Mouse (Mus musculus): Measurements from ENCODE around the gene Ubl3. TPM values are rescaled to one million over a fixed set of nuclear protein-coding genes. Genes with fewer than 3 reads are reported as not detected.

Ubl3 gene
- polyA plus RNA-seq, 1 experiment, result 19.1 TPM

- H3ac ChIP-seq (ENCODE audit: control insufficient read depth, insufficient read length, low read depth), result no peak overlapping the region
Observed at GRCm38 (mm10) chr5:148553723-148554122, 1.1 kb upstream of the Ubl3 start.

GRCm38 (mm10) chr5:148551764-148552136 lies 839 bp downstream of the Ubl3 start:
- Histone ChIP-seq H3ac (ENCODE audit: control insufficient read depth, insufficient read length, low read depth) (peak overlapping the region; percentile 16), H3K27me3 (ENCODE audit: control insufficient read depth, insufficient read depth, insufficient read length) (no peaks in the 10 kb centered on the region), H3K36me3 (ENCODE audit: control insufficient read depth, insufficient read depth) (no peaks in the 10 kb centered on the region), H3K79me2 (ENCODE audit: control insufficient read depth, insufficient read depth) (peaks cover 51% of the 10 kb centered on the region), H3K79me3 (ENCODE audit: low read depth) (peaks cover 45% of the 10 kb centered on the region), H3K4me3 (ENCODE audit: insufficient read depth, poor library complexity, severe bottlenecking) (peak overlapping the region; percentile 76)
- TF ChIP-seq FOSL1 (IDR thresholded peaks at IDR 0.05; ENCODE audit: insufficient read depth, low read length, poor library complexity, severe bottlenecking) (no peak), MYOD1 (IDR thresholded peaks at IDR 0.05; ENCODE audit: control insufficient read depth, insufficient read length, low read depth) (no peak), MYOG (IDR thresholded peaks at IDR 0.05; ENCODE audit: control insufficient read depth, extremely low read depth, insufficient read length) (no peak), MAX (IDR thresholded peaks at IDR 0.05) (no peak), CEBPB (IDR thresholded peaks at IDR 0.05; ENCODE audit: low read depth) (no peak), CTCF (IDR thresholded peaks at IDR 0.05; ENCODE audit: control insufficient read depth, insufficient read depth, insufficient read length) (no peak), USF1 (IDR thresholded peaks at IDR 0.05; ENCODE audit: low read depth) (no peak)

More at GRCm38 (mm10) chr5:148553723-148554122, 1.1 kb upstream of the Ubl3 start:
- H3K27me3 ChIP-seq (ENCODE audit: control insufficient read depth, insufficient read depth, insufficient read length), result no peaks in the 10 kb centered on the region
- peaks cover 27% of the 10 kb centered on the region for H3K79me3 ChIP-seq (ENCODE audit: low read depth)
- H3K79me2 ChIP-seq (ENCODE audit: control insufficient read depth, insufficient read depth), result peaks cover 31% of the 10 kb centered on the region
- H3K36me3 ChIP-seq (ENCODE audit: control insufficient read depth, insufficient read depth), result no peaks in the 10 kb centered on the region
- TF ChIP-seq USF1 (IDR thresholded peaks at IDR 0.05; ENCODE audit: low read depth), result no peak
- no peak for TF ChIP-seq FOSL1 (IDR thresholded peaks at IDR 0.05; ENCODE audit: insufficient read depth, low read length, poor library complexity, severe bottlenecking)
- TF ChIP-seq MYOD1 (IDR thresholded peaks at IDR 0.05; ENCODE audit: control insufficient read depth, insufficient read length, low read depth), result no peak
- TF ChIP-seq CTCF (IDR thresholded peaks at IDR 0.05; ENCODE audit: control insufficient read depth, insufficient read depth, insufficient read length), result no peak
- TF ChIP-seq CEBPB (IDR thresholded peaks at IDR 0.05; ENCODE audit: low read depth), result no peak
- no peak overlapping the region for H3K4me3 ChIP-seq (ENCODE audit: insufficient read depth, poor library complexity, severe bottlenecking)

GRCm38 (mm10) chr5:148550821-148551763 lies 1.5 kb downstream of the Ubl3 start:
- Histone ChIP-seq H3K4me3 (ENCODE audit: insufficient read depth, poor library complexity, severe bottlenecking) (peak overlapping the region; percentile 76), H3K27me3 (ENCODE audit: control insufficient read depth, insufficient read depth, insufficient read length) (no peaks in the 10 kb centered on the region), H3ac (ENCODE audit: control insufficient read depth, insufficient read length, low read depth) (peak overlapping the region; percentile 65), H3K36me3 (ENCODE audit: control insufficient read depth, insufficient read depth) (no peaks in the 10 kb centered on the region), H3K79me2 (ENCODE audit: control insufficient read depth, insufficient read depth) (peaks cover 58% of the 10 kb centered on the region), H3K79me3 (ENCODE audit: low read depth) (peaks cover 50% of the 10 kb centered on the region)
- TF ChIP-seq FOSL1 (IDR thresholded peaks at IDR 0.05; ENCODE audit: insufficient read depth, low read length, poor library complexity, severe bottlenecking) (no peak), CEBPB (IDR thresholded peaks at IDR 0.05; ENCODE audit: low read depth) (no peak), MYOG (IDR thresholded peaks at IDR 0.05; ENCODE audit: control insufficient read depth, extremely low read depth, insufficient read length) (no peak), USF1 (IDR thresholded peaks at IDR 0.05; ENCODE audit: low read depth) (no peak), MYOD1 (IDR thresholded peaks at IDR 0.05; ENCODE audit: control insufficient read depth, insufficient read length, low read depth) (no peak), CTCF (IDR thresholded peaks at IDR 0.05; ENCODE audit: control insufficient read depth, insufficient read depth, insufficient read length) (no peak), MAX (IDR thresholded peaks at IDR 0.05) (no peak)

GRCm38 (mm10) chr5:148550393-148550792 lies 2.2 kb downstream of the Ubl3 start:
- TF ChIP-seq MYOD1 (IDR thresholded peaks at IDR 0.05; ENCODE audit: control insufficient read depth, insufficient read length, low read depth), result no peak
- no peak for TF ChIP-seq USF1 (IDR thresholded peaks at IDR 0.05; ENCODE audit: low read depth)
- TF ChIP-seq CEBPB (IDR thresholded peaks at IDR 0.05; ENCODE audit: low read depth), result no peak
- TF ChIP-seq MAX (IDR thresholded peaks at IDR 0.05), result no peak
- no peak for TF ChIP-seq MYOG (IDR thresholded peaks at IDR 0.05; ENCODE audit: control insufficient read depth, extremely low read depth, insufficient read length)
- TF ChIP-seq FOSL1 (IDR thresholded peaks at IDR 0.05; ENCODE audit: insufficient read depth, low read length, poor library complexity, severe bottlenecking), result no peak
- no peak for TF ChIP-seq CTCF (IDR thresholded peaks at IDR 0.05; ENCODE audit: control insufficient read depth, insufficient read depth, insufficient read length)
- peaks cover 65% of the 10 kb centered on the region for H3K79me2 ChIP-seq (ENCODE audit: control insufficient read depth, insufficient read depth)
- peak overlapping the region; percentile 76 for H3K4me3 ChIP-seq (ENCODE audit: insufficient read depth, poor library complexity, severe bottlenecking)
- H3K36me3 ChIP-seq (ENCODE audit: control insufficient read depth, insufficient read depth), result no peaks in the 10 kb centered on the region
- H3K27me3 ChIP-seq (ENCODE audit: control insufficient read depth, insufficient read depth, insufficient read length), result no peaks in the 10 kb centered on the region
- H3K79me3 ChIP-seq (ENCODE audit: low read depth), result peaks cover 56% of the 10 kb centered on the region
- peak overlapping the region; percentile 35 for H3ac ChIP-seq (ENCODE audit: control insufficient read depth, insufficient read length, low read depth)

- H3K79me2 ChIP-seq (ENCODE audit: control insufficient read depth, insufficient read depth), result peaks cover 76% of the 10 kb centered on the region
- no peak for TF ChIP-seq MYOD1 (IDR thresholded peaks at IDR 0.05; ENCODE audit: control insufficient read depth, insufficient read length, low read depth)
- TF ChIP-seq FOSL1 (IDR thresholded peaks at IDR 0.05; ENCODE audit: insufficient read depth, low read length, poor library complexity, severe bottlenecking), result no peak
- TF ChIP-seq MAX (IDR thresholded peaks at IDR 0.05), result no peak
- TF ChIP-seq CTCF (IDR thresholded peaks at IDR 0.05; ENCODE audit: control insufficient read depth, insufficient read depth, insufficient read length), result no peak
- no peak for TF ChIP-seq MYOG (IDR thresholded peaks at IDR 0.05; ENCODE audit: control insufficient read depth, extremely low read depth, insufficient read length)
- TF ChIP-seq CEBPB (IDR thresholded peaks at IDR 0.05; ENCODE audit: low read depth), result no peak
- TF ChIP-seq USF1 (IDR thresholded peaks at IDR 0.05; ENCODE audit: low read depth), result no peak
- H3K4me3 ChIP-seq (ENCODE audit: insufficient read depth, poor library complexity, severe bottlenecking), result no peak overlapping the region
- H3K79me3 ChIP-seq (ENCODE audit: low read depth), result peaks cover 66% of the 10 kb centered on the region
- no peaks in the 10 kb centered on the region for H3K36me3 ChIP-seq (ENCODE audit: control insufficient read depth, insufficient read depth)
- no peak overlapping the region for H3ac ChIP-seq (ENCODE audit: control insufficient read depth, insufficient read length, low read depth)
- H3K27me3 ChIP-seq (ENCODE audit: control insufficient read depth, insufficient read depth, insufficient read length), result no peaks in the 10 kb centered on the region
Observed at GRCm38 (mm10) chr5:148549307-148549706, 3.3 kb downstream of the Ubl3 start.

Measured in C2C12 (cell line).